Mouse (Mus musculus) midbrain, embryonic 14.5 days (tissue): Measurements from ENCODE around the gene Degs2. TPM values are rescaled to one million over a fixed set of nuclear protein-coding genes. Genes with fewer than 3 reads are reported as not detected.

Experiments used
- ATAC-seq: fragments of 200-750 bp; cut with Nextera tagmentation; 2 replicates; pipeline ENCODE4 v1.8.0; 2017; ENCODE audit warnings: moderate number of reproducible peaks, moderate library complexity; ENCODE audit not compliant: low FRiP score, low TSS enrichment
- DNase-seq: peaks from one replicate; pipeline ENCODE4 v3.0.0-alpha.2; 2015
- H3K27ac ChIP-seq: fragments of 300-500 bp; sonication (generic); replicated peaks from 2 replicates; pipeline ENCODE4 v1.5.1; 2014; ENCODE audit warnings: mild to moderate bottlenecking, low read depth, low read length, moderate library complexity
- H3K27me3 ChIP-seq: fragments of 300-500 bp; sonication (generic); 2 replicates; pipeline ENCODE4 v1.6.1; 2014; ENCODE audit warnings: low read length, control low read depth, mixed read lengths; ENCODE audit not compliant: control insufficient read depth, insufficient read depth
- H3K36me3 ChIP-seq: fragments of 300-500 bp; sonication (generic); 2 replicates; pipeline ENCODE4 v1.6.1; 2014; ENCODE audit warnings: low read length, control low read depth; ENCODE audit not compliant: control insufficient read depth, insufficient read depth
- H3K4me1 ChIP-seq: fragments of 300-500 bp; sonication (generic); 2 replicates; pipeline ENCODE4 v1.6.1; 2014; ENCODE audit warnings: mild to moderate bottlenecking, antibody characterized with exemption, low read length, control low read depth; ENCODE audit not compliant: control insufficient read depth, insufficient read depth
- H3K4me2 ChIP-seq: fragments of 300-500 bp; sonication (generic); 2 replicates; pipeline ENCODE4 v1.6.1; 2014; ENCODE audit warnings: mild to moderate bottlenecking, low read length, moderate library complexity
- H3K4me3 ChIP-seq: fragments of 300-500 bp; sonication (generic); replicated peaks from 2 replicates; pipeline ENCODE4 v1.5.1; 2014; ENCODE audit warnings: low read depth, low read length
- H3K9ac ChIP-seq: fragments of 300-500 bp; sonication (generic); replicated peaks from 2 replicates; pipeline ENCODE4 v1.6.1; 2014; ENCODE audit warnings: mild to moderate bottlenecking, low read length, moderate library complexity
- H3K9me3 ChIP-seq: fragments of 300-500 bp; sonication (generic); 2 replicates; pipeline ENCODE4 v1.6.1; 2016; ENCODE audit warnings: low read length, control low read depth, mixed read lengths; ENCODE audit not compliant: control insufficient read depth
- WGBS: fragments of 180-500 bp; shearing (Covaris S2); extraction: QIAGEN DNeasy Blood & Tissue Kit; methylation state at CpG from one replicate; pipeline ENCODE4 v1.1.7; 2014; 5-methylcytosine and 5-hydroxymethylcytosine counted together
- polyA plus RNA-seq: library from polyadenylated mRNA; unstranded; fragments of >200 nt; fragmentation: Nextera tagmentation; extraction: Ambion mirVana; gene quantifications from 2 replicates; pipeline ENCODE4 v1.2.1, GENCODE M21; 2014

The Degs2 gene
- polyA plus RNA-seq, 1 experiment from 2014 or later = 2.8 TPM

- ATAC-seq = no peak
- Histone ChIP-seq H3K9me3 (no peaks in the 10 kb centered on the region), H3K36me3 (no peaks in the 10 kb centered on the region), H3K4me3 (no peak overlapping the region), H3K9ac (no peak overlapping the region), H3K27ac (no peak overlapping the region), H3K4me1 (no peaks in the 10 kb centered on the region), H3K27me3 (no peaks in the 10 kb centered on the region), H3K4me2 (no peak overlapping the region)
- no peak for DNase-seq
- 81% methylated on average over 6 of the region's 6 CpGs for WGBS
These were observed 8.1 kb upstream of the Degs2 start for GRCm38 (mm10) chr12:108709964-108710765.

DNA sequence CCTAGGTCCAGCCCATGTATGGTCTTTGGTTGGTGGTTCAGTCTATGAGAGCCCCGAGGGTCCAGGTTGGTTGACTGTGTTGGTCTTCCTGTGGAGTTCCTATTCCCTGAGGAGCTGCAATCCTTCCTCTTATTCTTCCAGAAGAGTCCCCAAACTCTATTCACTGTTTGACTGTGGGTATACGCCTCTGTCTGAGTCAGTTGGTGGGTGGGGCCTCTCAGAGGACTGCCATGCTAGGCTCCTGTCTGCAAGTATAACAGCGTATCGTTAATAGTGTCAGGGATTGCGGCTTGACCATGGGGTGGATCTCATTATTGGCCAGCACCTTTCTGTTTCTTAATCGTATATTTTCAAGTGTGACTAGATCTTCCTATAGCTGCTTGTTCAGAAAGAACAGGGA, 7.3 kb upstream of the Degs2 start:
- no peak overlapping the region for H3K27ac ChIP-seq
- H3K9ac ChIP-seq = no peak overlapping the region
- H3K27me3 ChIP-seq = no peaks in the 10 kb centered on the region
- no peak overlapping the region for H3K4me2 ChIP-seq
- H3K4me3 ChIP-seq = no peak overlapping the region
- no peak for DNase-seq
- H3K9me3 ChIP-seq = no peaks in the 10 kb centered on the region
- ATAC-seq = no peak
- H3K4me1 ChIP-seq = no peaks in the 10 kb centered on the region
- WGBS = 88% methylated on average over 6 of the region's 6 CpGs
- H3K36me3 ChIP-seq = no peaks in the 10 kb centered on the region

- Histone ChIP-seq H3K9me3 (no peaks in the 10 kb centered on the region), H3K4me2 (no peak overlapping the region), H3K4me1 (0 out of 2 replicates have a peak, but pooled peaks cover 5% of the 10 kb centered on the region), H3K27me3 (peaks cover 14% of the 10 kb centered on the region), H3K27ac (no peak overlapping the region), H3K36me3 (no peaks in the 10 kb centered on the region), H3K4me3 (no peak overlapping the region), H3K9ac (no peak overlapping the region)
- WGBS = 48% methylated on average over 7 of the region's 7 CpGs
- DNase-seq (peak; percentile 59), ATAC-seq (no peak)
These were observed 4.0 kb upstream of the Degs2 start for GRCm38 (mm10) chr12:108706129-108706528.

DNA sequence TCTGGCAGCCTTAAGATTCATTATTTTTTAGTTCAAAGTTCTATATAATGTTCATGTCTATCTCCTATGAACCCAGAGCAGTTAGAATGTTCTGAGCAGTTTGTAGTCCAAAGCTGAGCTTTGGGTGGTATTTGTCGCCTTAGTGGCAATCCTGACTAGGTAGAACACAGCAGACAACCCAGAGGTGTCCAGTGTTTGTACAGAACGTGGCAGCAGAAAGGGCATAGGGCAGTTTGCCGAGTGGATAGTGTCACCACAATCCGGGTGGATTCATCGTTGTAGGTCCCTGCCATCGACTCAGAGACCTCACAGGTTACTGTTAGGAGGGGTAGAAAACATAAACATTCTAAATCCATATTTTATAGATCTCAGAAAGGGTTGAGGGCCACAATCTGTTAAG, 3.4 kb upstream of the Degs2 start:
- no peaks in the 10 kb centered on the region for H3K9me3 ChIP-seq
- 0 out of 2 replicates have a peak, but pooled peaks cover 5% of the 10 kb centered on the region for H3K4me1 ChIP-seq
- peaks cover 20% of the 10 kb centered on the region for H3K27me3 ChIP-seq
- no peak overlapping the region for H3K9ac ChIP-seq
- DNase-seq = no peak
- no peaks in the 10 kb centered on the region for H3K36me3 ChIP-seq
- no peak overlapping the region for H3K27ac ChIP-seq
- WGBS = 88% methylated on average over 6 of the region's 6 CpGs
- ATAC-seq = no peak
- H3K4me2 ChIP-seq = no peak overlapping the region
- H3K4me3 ChIP-seq = no peak overlapping the region

DNA sequence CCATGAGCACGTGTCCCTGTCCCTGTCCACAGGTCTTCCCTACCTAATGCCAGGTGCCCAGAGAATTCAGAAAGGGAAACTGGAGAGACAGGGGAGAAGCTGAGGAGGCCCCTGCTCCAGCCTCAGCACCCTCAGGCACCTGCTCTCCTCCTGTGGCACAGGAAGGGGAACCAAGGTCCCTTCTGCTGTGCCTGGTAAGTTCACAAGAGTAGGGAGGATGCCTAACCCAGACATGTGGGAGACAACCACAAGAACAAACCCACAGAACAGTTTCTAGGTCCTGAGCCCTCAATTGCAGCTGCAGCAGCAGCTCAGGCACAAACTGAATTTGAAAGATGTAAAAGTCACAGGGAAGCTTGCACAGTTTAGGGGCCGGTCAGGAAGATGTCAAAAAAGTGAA, 894 bp downstream of the Degs2 start:
- Histone ChIP-seq H3K27ac (no peak overlapping the region), H3K27me3 (peaks cover 26% of the 10 kb centered on the region), H3K9ac (no peak overlapping the region), H3K9me3 (no peaks in the 10 kb centered on the region), H3K36me3 (no peaks in the 10 kb centered on the region), H3K4me2 (no peak overlapping the region), H3K4me1 (0 out of 2 replicates have a peak, but pooled peaks cover 5% of the 10 kb centered on the region), H3K4me3 (no peak overlapping the region)
- WGBS = 66% methylated on average over 2 of the region's 2 CpGs
- DNase-seq (no peak), ATAC-seq (no peak)

- Histone ChIP-seq H3K4me3 (no peak overlapping the region), H3K4me2 (no peak overlapping the region), H3K4me1 (0 out of 2 replicates have a peak, but pooled peaks cover 5% of the 10 kb centered on the region), H3K27me3 (peaks cover 26% of the 10 kb centered on the region), H3K27ac (no peak overlapping the region), H3K36me3 (no peaks in the 10 kb centered on the region), H3K9me3 (no peaks in the 10 kb centered on the region), H3K9ac (no peak overlapping the region)
- 80% methylated on average over 5 of the region's 5 CpGs for WGBS
- ATAC-seq (no peak), DNase-seq (no peak)
These were observed 2.1 kb downstream of the Degs2 start for GRCm38 (mm10) chr12:108700037-108700436.

GRCm38 (mm10) chr12:108699576-108699975, 2.5 kb downstream of the Degs2 start:
- H3K4me2 ChIP-seq = no peak overlapping the region
- 0 out of 2 replicates have a peak, but pooled peaks cover 5% of the 10 kb centered on the region for H3K4me1 ChIP-seq
- H3K4me3 ChIP-seq = no peak overlapping the region
- H3K9me3 ChIP-seq = no peaks in the 10 kb centered on the region
- no peaks in the 10 kb centered on the region for H3K36me3 ChIP-seq
- ATAC-seq (no peak), DNase-seq (no peak)
- peaks cover 26% of the 10 kb centered on the region for H3K27me3 ChIP-seq
- 87% methylated on average over 10 of the region's 10 CpGs for WGBS
- H3K27ac ChIP-seq = no peak overlapping the region
- no peak overlapping the region for H3K9ac ChIP-seq

DNA sequence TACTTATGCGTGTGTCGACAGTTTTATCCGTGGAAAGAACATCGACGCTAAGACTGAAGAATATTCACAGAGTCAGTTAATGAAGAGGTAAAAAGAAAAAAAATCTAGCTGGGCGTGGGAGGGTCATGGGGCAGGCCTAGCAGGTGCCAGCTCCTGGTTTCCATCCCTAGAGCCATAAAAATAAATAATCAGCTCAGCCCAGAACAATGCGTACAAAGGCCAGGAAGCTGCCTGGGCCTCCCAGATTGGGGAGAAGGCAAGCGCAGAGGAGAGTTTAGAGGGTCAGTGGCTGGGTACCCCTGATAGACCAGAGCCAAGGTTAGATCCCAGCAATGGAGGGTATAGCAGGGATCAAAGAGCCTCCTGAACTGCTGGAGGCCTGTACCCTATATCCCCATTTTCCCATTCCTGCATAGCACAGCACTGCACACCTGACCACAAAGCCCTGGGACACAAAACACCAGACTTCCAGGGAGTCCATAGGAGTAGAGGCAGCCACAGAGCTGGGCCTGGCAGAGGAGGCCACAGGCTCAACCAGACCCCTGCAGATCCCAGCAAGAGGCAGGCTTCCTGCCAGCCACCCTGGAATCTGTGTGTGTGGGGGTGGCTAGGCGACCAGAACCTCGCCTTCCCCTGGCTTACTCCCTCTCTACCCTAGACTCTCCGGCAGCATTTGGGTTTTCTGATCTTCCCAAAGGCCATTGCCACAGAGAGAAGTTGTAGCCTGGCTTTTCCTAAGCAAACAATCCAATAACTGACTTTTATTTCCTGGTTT, 3.2 kb downstream of the Degs2 start:
- WGBS = 83% methylated on average over 11 of the region's 11 CpGs

More for the DNA sequence above, 3.2 kb downstream of the Degs2 start:
- 0 out of 2 replicates have a peak overlapping the region, but pooled peaks have one; percentile 37 for H3K27ac ChIP-seq
- H3K4me1 ChIP-seq = 0 out of 2 replicates have a peak, but pooled peaks cover 5% of the 10 kb centered on the region
- no peak for ATAC-seq
- no peaks in the 10 kb centered on the region for H3K9me3 ChIP-seq
- no peak overlapping the region for H3K4me3 ChIP-seq
- no peak overlapping the region for H3K4me2 ChIP-seq
- H3K36me3 ChIP-seq = no peaks in the 10 kb centered on the region
- H3K27me3 ChIP-seq = peaks cover 26% of the 10 kb centered on the region
- no peak for DNase-seq
- H3K9ac ChIP-seq = no peak overlapping the region
